Mouse (Mus musculus): ENCODE results near the gene Serpinb6e. TPM values are rescaled to one million over a fixed set of nuclear protein-coding genes. Genes with fewer than 3 reads are reported as not detected.

Gene Serpinb6e
- polyA plus RNA-seq (2014; fragmentation: Nextera tagmentation; extraction: Ambion mirVana): not detected in 2 replicates

GRCm38 (mm10) chr13:33843308-33843707 is at the start of gene Serpinb6e:
TSS of gene Serpinb6e (minus strand) at chr13:33843408.
- ATAC-seq (ENCODE audit: low read depth): no peak
- H3K27ac ChIP-seq (replicated peaks; ENCODE audit: low read depth, low read length): no peak within 1 kb of the TSS
- 75% methylated on average over 1 of the region's 1 CpGs for WGBS
- H3K4me2 ChIP-seq (ENCODE audit: low read depth, low read length): no peak within 1 kb of the TSS
- no peaks in the 10 kb centered on the region for H3K27me3 ChIP-seq (replicated peaks; ENCODE audit: control insufficient read depth, insufficient read depth, low read length)
- H3K9me3 ChIP-seq (ENCODE audit: control insufficient read depth, low read length): no peaks in the 10 kb centered on the region
- H3K9ac ChIP-seq (ENCODE audit: low read depth, low read length): no peak within 1 kb of the TSS
- no peak within 1 kb of the TSS for H3K4me3 ChIP-seq (ENCODE audit: low read depth, low read length)
- no peak for DNase-seq (ENCODE audit: low spot score)
- H3K4me1 ChIP-seq (ENCODE audit: control insufficient read depth, insufficient read depth, low read length): no peaks in the 10 kb centered on the region
- no peaks in the 10 kb centered on the region for H3K36me3 ChIP-seq (ENCODE audit: control insufficient read depth, insufficient read depth, low read length)

- 76% methylated on average over 2 of the region's 2 CpGs for WGBS
- no peak for ATAC-seq (ENCODE audit: low read depth)
- Histone ChIP-seq H3K9ac (ENCODE audit: low read depth, low read length) (no peak overlapping the region), H3K9me3 (ENCODE audit: control insufficient read depth, low read length) (peaks cover 3% of the 10 kb centered on the region; the same call in 1 of the 2 replicates), H3K36me3 (ENCODE audit: control insufficient read depth, insufficient read depth, low read length) (no peaks in the 10 kb centered on the region), H3K27me3 (replicated peaks; ENCODE audit: control insufficient read depth, insufficient read depth, low read length) (no peaks in the 10 kb centered on the region), H3K4me1 (ENCODE audit: control insufficient read depth, insufficient read depth, low read length) (no peaks in the 10 kb centered on the region), H3K27ac (replicated peaks; ENCODE audit: low read depth, low read length) (no peak overlapping the region), H3K4me2 (ENCODE audit: low read depth, low read length) (no peak overlapping the region), H3K4me3 (ENCODE audit: low read depth, low read length) (no peak overlapping the region)
- no peak for DNase-seq (ENCODE audit: low spot score)
These were observed 12.5 kb downstream of the Serpinb6e start for GRCm38 (mm10) chr13:33830751-33831150.

- DNase-seq (ENCODE audit: low spot score) (no peak), ATAC-seq (ENCODE audit: low read depth) (no peak)
- Histone ChIP-seq H3K4me2 (ENCODE audit: low read depth, low read length) (no peak overlapping the region), H3K9ac (ENCODE audit: low read depth, low read length) (no peak overlapping the region), H3K27me3 (replicated peaks; ENCODE audit: control insufficient read depth, insufficient read depth, low read length) (no peaks in the 10 kb centered on the region), H3K4me3 (ENCODE audit: low read depth, low read length) (no peak overlapping the region), H3K9me3 (ENCODE audit: control insufficient read depth, low read length) (peaks cover 3% of the 10 kb centered on the region; the same call in 1 of the 2 replicates), H3K4me1 (ENCODE audit: control insufficient read depth, insufficient read depth, low read length) (no peaks in the 10 kb centered on the region), H3K27ac (replicated peaks; ENCODE audit: low read depth, low read length) (no peak overlapping the region), H3K36me3 (ENCODE audit: control insufficient read depth, insufficient read depth, low read length) (no peaks in the 10 kb centered on the region)
These were observed 19.8 kb downstream of the Serpinb6e start for GRCm38 (mm10) chr13:33823421-33823820.

DNA sequence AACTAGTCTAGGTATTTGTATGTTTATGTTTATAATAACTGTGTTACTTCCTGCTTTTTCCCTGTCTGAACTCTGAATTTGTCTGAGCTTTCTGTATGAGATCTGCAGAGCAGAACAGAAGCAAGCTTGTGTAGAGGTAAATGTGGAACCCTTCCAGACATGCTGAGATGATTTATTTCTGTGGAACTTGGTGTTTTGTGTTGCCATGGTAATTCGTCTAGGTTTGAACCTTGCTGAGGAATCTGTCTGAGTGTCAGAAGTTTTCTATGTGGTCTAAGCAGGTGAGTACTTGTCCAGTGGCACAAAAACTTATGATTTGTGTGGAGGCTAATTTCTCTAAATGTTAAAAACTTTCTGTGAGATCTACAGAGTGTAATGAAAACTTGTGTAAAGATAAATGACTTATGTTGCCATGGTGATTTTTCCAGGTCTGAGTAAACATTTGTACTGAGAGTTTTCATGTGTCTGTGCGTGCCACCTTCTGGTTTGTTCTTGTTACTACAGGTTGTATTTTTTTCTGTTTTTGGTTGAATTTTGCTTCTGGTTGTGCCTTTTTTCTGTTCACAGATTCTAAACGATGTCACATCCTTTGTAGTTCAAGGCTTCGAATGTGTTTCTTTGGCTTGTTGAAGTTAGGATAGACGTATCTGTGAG is 21.6 kb downstream of the Serpinb6e start:
- Histone ChIP-seq H3K36me3 (ENCODE audit: control insufficient read depth, insufficient read depth, low read length) (no peaks in the 10 kb centered on the region), H3K4me3 (ENCODE audit: low read depth, low read length) (no peak overlapping the region), H3K4me2 (ENCODE audit: low read depth, low read length) (no peak overlapping the region), H3K9me3 (ENCODE audit: control insufficient read depth, low read length) (no peaks in the 10 kb centered on the region), H3K27ac (replicated peaks; ENCODE audit: low read depth, low read length) (no peak overlapping the region), H3K27me3 (replicated peaks; ENCODE audit: control insufficient read depth, insufficient read depth, low read length) (no peaks in the 10 kb centered on the region), H3K9ac (ENCODE audit: low read depth, low read length) (no peak overlapping the region), H3K4me1 (ENCODE audit: control insufficient read depth, insufficient read depth, low read length) (no peaks in the 10 kb centered on the region)
- WGBS: 84% methylated on average over 5 of the region's 5 CpGs
- DNase-seq (ENCODE audit: low spot score) (peak; percentile 29), ATAC-seq (ENCODE audit: low read depth) (no peak)

Other genes starting within 250 kb of the Serpinb6e start
- gene Serpinb6d, start 182.0 kb downstream of the Serpinb6e start, polyA plus RNA-seq (2014; fragmentation: Nextera tagmentation; extraction: Ambion mirVana): not detected in 2 replicates
- gene Serpinb6c, start 62.3 kb upstream of the Serpinb6e start, polyA plus RNA-seq (2014; fragmentation: Nextera tagmentation; extraction: Ambion mirVana): 0.38 and 0.41 TPM in 2 replicates
- gene Nqo2, start 121.3 kb upstream of the Serpinb6e start, polyA plus RNA-seq (2014; fragmentation: Nextera tagmentation; extraction: Ambion mirVana): 20.0 and 22.0 TPM in 2 replicates
- gene Ripk1, start 159.0 kb upstream of the Serpinb6e start, polyA plus RNA-seq (2014; fragmentation: Nextera tagmentation; extraction: Ambion mirVana): 18.1 and 18.8 TPM in 2 replicates
- 83.5 and 86.4 TPM in 2 replicates for gene Serpinb6a, start 159.4 kb upstream of the Serpinb6e start, polyA plus RNA-seq (2014; fragmentation: Nextera tagmentation; extraction: Ambion mirVana)
- 47.2 and 52.6 TPM in 2 replicates for gene Bphl, start 194.2 kb upstream of the Serpinb6e start, polyA plus RNA-seq (2014; fragmentation: Nextera tagmentation; extraction: Ambion mirVana)
- gene Tubb2a, start 234.6 kb upstream of the Serpinb6e start, polyA plus RNA-seq (2014; fragmentation: Nextera tagmentation; extraction: Ambion mirVana): 268 and 303 TPM in 2 replicates